Mouse (Mus musculus) cerebellum, adult 2 months (tissue): ENCODE measurements around the gene Fbxo41.

ENCODE experiments used
- CTCF ChIP-seq: fragments of 200-500 bp; IDR thresholded peaks from 2 replicates; pipeline ENCODE4 v1.5.1; 2011; ENCODE audit warnings: low read depth, mild to moderate bottlenecking, control low read depth, low read length, moderate library complexity, borderline replicate concordance; ENCODE audit not compliant: insufficient read depth
- POLR2A ChIP-seq: fragments of 200-500 bp; IDR thresholded peaks from 2 replicates; pipeline ENCODE4 v1.6.1; 2011; ENCODE audit warnings: low read length, control low read depth, borderline replicate concordance; ENCODE audit not compliant: insufficient read depth

GRCm38 (mm10) chr6:85502911-85503250 lies at the start of gene Fbxo41:
- TF ChIP-seq CTCF = no peak
- TF ChIP-seq POLR2A = peak; percentile 26; the same call in 1 of the 2 replicates
